Mouse (Mus musculus) kidney, adult 2 months (tissue): ENCODE results near the gene Phlda1.

ENCODE experiments used
- CTCF ChIP-seq: fragments of 200-500 bp; conservative IDR thresholded peaks from 2 replicates; pipeline ENCODE4 v1.5.1; 2011; ENCODE audit warnings: low read depth, mild to moderate bottlenecking, control low read depth, low read length, moderate library complexity, mixed read lengths; ENCODE audit not compliant: insufficient read depth, insufficient read length
- POLR2A ChIP-seq: fragments of 200-500 bp; IDR thresholded peaks from one replicate; pipeline ENCODE4 v1.6.1; 2011; ENCODE audit warnings: low read depth, low read length, control low read depth

DNA sequence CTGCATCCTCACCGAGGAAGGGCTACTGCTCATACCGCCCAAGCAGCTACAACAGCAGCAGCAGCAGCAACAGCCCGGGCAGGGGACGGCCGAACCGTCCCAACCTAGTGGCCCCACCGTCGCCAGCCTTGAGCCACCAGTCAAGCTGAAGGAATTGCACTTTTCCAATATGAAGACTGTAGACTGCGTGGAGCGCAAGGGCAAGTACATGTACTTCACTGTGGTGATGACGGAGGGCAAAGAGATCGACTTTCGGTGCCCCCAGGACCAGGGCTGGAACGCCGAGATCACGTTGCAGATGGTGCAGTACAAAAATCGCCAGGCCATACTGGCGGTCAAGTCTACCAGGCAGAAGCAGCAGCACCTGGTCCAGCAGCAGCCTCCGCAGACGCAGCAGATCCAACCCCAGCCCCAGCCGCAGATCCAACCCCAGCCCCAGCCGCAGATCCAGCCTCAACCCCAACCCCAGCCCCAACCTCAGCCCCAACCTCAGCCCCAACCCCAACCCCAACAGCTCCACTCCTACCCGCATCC, 907 bp downstream of the Phlda1 start:
- no peak for TF ChIP-seq CTCF
- TF ChIP-seq POLR2A = no peak
